21 mouse cellular contexts compared by ENCODE assay signal in genomic region chr9:64565915-64566314, GRCm38 (mm10).
A peak's percentile ranks its signal among the peaks of the same experiment; 100 is the strongest.
DNase-seq lines count a peak whose midpoint lies in the region; ATAC-seq and TF ChIP-seq lines count a peak whose summit lies in the region.
"Had no signal": no experiment of that assay in that cellular context is flagged by ENCODE, and none has a peak within 500 bp of the region (broad histone marks: within the 10 kb centered on the region; RNA-seq: fewer than 3 reads in every experiment).

No protein-coding gene starts in this region.

- H3K4me2 ChIP-seq in forebrain, postnatal 0 days (ENCODE audit: low read depth): no peak overlapping the region
- H3K4me2 ChIP-seq in liver, embryonic 16.5 days (ENCODE audit: low read depth, low read length): peak overlapping the region; percentile 17; the same call in 1 of the 2 replicates
- H3K4me2 ChIP-seq: forebrain, embryonic 13.5 days; heart, embryonic 13.5 days; midbrain, embryonic 12.5 days; neural tube, embryonic 13.5 days had no signal

- no peaks in the 10 kb centered on the region for H3K36me3 ChIP-seq in forebrain, embryonic 10.5 days (replicated peaks)
- H3K36me3 ChIP-seq in forebrain, postnatal 0 days (ENCODE audit: insufficient read depth): no peaks in the 10 kb centered on the region
- H3K36me3 ChIP-seq in limb, embryonic 10.5 days: no peaks in the 10 kb centered on the region
- H3K36me3 ChIP-seq in liver, embryonic 16.5 days (ENCODE audit: control insufficient read depth, insufficient read depth): no peaks in the 10 kb centered on the region
- H3K36me3 ChIP-seq: heart, embryonic 13.5 days; midbrain, embryonic 12.5 days; neural tube, embryonic 13.5 days had no signal

- no peak for DNase-seq in forebrain, embryonic 10.5 days (ENCODE audit: extremely low spot score, low spot score)
- no peak for DNase-seq in forebrain, postnatal 0 days
- DNase-seq in MEL-GATA-1-ER (ENCODE audit: extremely low read depth, low read depth): peak; percentile 56
- no peak for DNase-seq in limb, embryonic 10.5 days (ENCODE audit: low spot score)
- DNase-seq in frontal cortex, postnatal 36 days (ENCODE audit: low spot score in 2 of 2): no peak
- DNase-seq in thymus, postnatal 0 days (ENCODE audit: low spot score): no peak
- DNase-seq in adrenal gland, adult (ENCODE audit: inconsistent age in 2 of 2, low spot score in 1 of 2): no peak
- DNase-seq: adrenal gland, postnatal 10 days; cerebellum, adult 9-11 months; heart, postnatal 36 days; kidney, adult 18-20 months; kidney, postnatal 14 days; right cerebral cortex, postnatal 25 days; thymus, postnatal 14 days had no signal

- 0 out of 2 replicates have a peak, but pooled peaks cover 5% of the 10 kb centered on the region for H3K27me3 ChIP-seq in forebrain, embryonic 10.5 days (ENCODE audit: poor library complexity, severe bottlenecking)
- no peaks in the 10 kb centered on the region for H3K27me3 ChIP-seq in forebrain, postnatal 0 days (ENCODE audit: insufficient read depth, low read length)
- H3K27me3 ChIP-seq in limb, embryonic 10.5 days (ENCODE audit: low read depth, poor library complexity, severe bottlenecking): 0 out of 2 replicates have a peak, but pooled peaks cover 9% of the 10 kb centered on the region
- H3K27me3 ChIP-seq in liver, embryonic 16.5 days (ENCODE audit: control insufficient read depth, insufficient read depth, low read depth, low read length): no peaks in the 10 kb centered on the region
- H3K27me3 ChIP-seq: forebrain, embryonic 13.5 days; neural tube, embryonic 13.5 days had no signal

- no peak overlapping the region for H3K4me3 ChIP-seq in forebrain, embryonic 10.5 days
- H3K4me3 ChIP-seq in forebrain, postnatal 0 days (ENCODE audit: low read depth, low read length): no peak overlapping the region
- H3K4me3 ChIP-seq in limb, embryonic 10.5 days: no peak overlapping the region
- H3K4me3 ChIP-seq in liver, embryonic 16.5 days (ENCODE audit: low read depth, low read length): no peak overlapping the region
- H3K4me3 ChIP-seq: forebrain, embryonic 13.5 days; heart, embryonic 13.5 days; midbrain, embryonic 12.5 days; neural tube, embryonic 13.5 days had no signal

- no peaks in the 10 kb centered on the region for H3K9me3 ChIP-seq in forebrain, embryonic 10.5 days
- H3K9me3 ChIP-seq in forebrain, postnatal 0 days (ENCODE audit: low read length): no peaks in the 10 kb centered on the region
- no peaks in the 10 kb centered on the region; the same call in 1 of the 2 replicates for H3K9me3 ChIP-seq in limb, embryonic 10.5 days (replicated peaks)
- no peaks in the 10 kb centered on the region for H3K9me3 ChIP-seq in liver, embryonic 16.5 days (replicated peaks; ENCODE audit: control insufficient read depth, low read length)
- H3K9me3 ChIP-seq: neural tube, embryonic 13.5 days had no signal

- no peak for ATAC-seq in forebrain, postnatal 0 days
- peak; percentile 75 for ATAC-seq in liver, embryonic 16.5 days (ENCODE audit: low read depth)
- ATAC-seq: CD4-positive, CD25-positive, alpha-beta regulatory T cell, adult 4 months; forebrain, embryonic 13.5 days; lung, postnatal 0 days had no signal

- no peak for TF ChIP-seq CTCF in forebrain, postnatal 0 days (IDR thresholded peaks at IDR 0.05; ENCODE audit: low read depth)

- H3K9ac ChIP-seq in forebrain, postnatal 0 days: no peak overlapping the region
- H3K9ac ChIP-seq in liver, embryonic 16.5 days (ENCODE audit: low read depth, low read length): peak overlapping the region; percentile 23
- H3K9ac ChIP-seq: forebrain, embryonic 13.5 days; heart, embryonic 13.5 days; midbrain, embryonic 12.5 days; neural tube, embryonic 13.5 days had no signal

- 0 out of 2 replicates have a peak overlapping the region, but pooled peaks have one; percentile 33 for H3K27ac ChIP-seq in forebrain, embryonic 10.5 days
- H3K27ac ChIP-seq in forebrain, postnatal 0 days (ENCODE audit: low read depth, low read length): no peak overlapping the region
- H3K27ac ChIP-seq in limb, embryonic 10.5 days: peak overlapping the region; percentile 38; the same call in 1 of the 2 replicates
- H3K27ac ChIP-seq in liver, embryonic 16.5 days (ENCODE audit: low read length): peak overlapping the region; percentile 92
- H3K27ac ChIP-seq: forebrain, embryonic 13.5 days; heart, embryonic 13.5 days; neural tube, embryonic 13.5 days had no signal

- H3K4me1 ChIP-seq in forebrain, embryonic 10.5 days: peaks cover 24% of the 10 kb centered on the region
- H3K4me1 ChIP-seq in forebrain, postnatal 0 days (ENCODE audit: insufficient read depth): no peaks in the 10 kb centered on the region
- peaks cover 62% of the 10 kb centered on the region for H3K4me1 ChIP-seq in limb, embryonic 10.5 days
- H3K4me1 ChIP-seq in liver, embryonic 16.5 days (ENCODE audit: control insufficient read depth, low read depth, low read length): peaks cover 51% of the 10 kb centered on the region
